Mouse (Mus musculus): ENCODE results near the gene Diaph3. TPM values are rescaled to one million over a fixed set of nuclear protein-coding genes. Genes with fewer than 3 reads are reported as not detected.

Diaph3 gene
- polyA plus RNA-seq (2015; fragmentation: Nextera tagmentation; extraction: Ambion mirVana): 9.0 and 9.6 TPM in 2 replicates

DNA sequence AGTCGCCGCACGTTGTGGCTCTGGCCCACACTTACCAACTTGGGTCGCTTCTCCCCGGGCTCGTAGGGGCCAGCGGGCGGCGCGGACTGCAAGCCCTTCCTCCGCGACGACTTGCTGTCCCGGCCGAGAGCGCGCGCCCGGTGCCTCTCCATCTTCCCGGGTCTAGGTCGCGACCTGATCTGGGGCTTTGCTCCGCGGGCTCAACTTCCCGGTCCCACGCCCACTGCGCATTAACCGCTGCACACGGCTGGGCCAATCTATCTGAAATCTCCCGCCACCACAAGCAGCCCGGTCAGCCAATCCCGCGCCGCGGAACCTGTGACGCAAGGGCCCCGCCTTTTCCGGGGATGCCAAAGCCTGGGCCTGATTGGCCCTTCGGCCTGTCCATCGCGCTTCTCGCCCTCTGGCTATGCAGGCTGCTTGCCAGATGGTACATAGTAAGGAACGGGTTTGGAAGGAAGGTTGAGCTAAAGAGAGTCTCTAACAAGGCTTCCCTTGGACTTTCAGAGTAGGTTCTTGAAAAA, at the start of gene Diaph3:
Gene Diaph3 (minus strand): TSS at position 273 of the 524 bp plus-strand sequence.
- Histone ChIP-seq H3K36me3 (ENCODE audit: control insufficient read depth, insufficient read depth) (no peaks in the 10 kb centered on the region), H3K9ac (ENCODE audit: low read length) (peak within 1 kb of the TSS; percentile 78), H3K4me1 (ENCODE audit: control insufficient read depth, insufficient read depth, low read length) (peaks cover 10% of the 10 kb centered on the region), H3K4me3 (ENCODE audit: low read length) (peak within 1 kb of the TSS; percentile 89), H3K27ac (ENCODE audit: low read length) (peak within 1 kb of the TSS; percentile 66), H3K27me3 (ENCODE audit: control insufficient read depth, insufficient read depth, low read length) (no peaks in the 10 kb centered on the region), H3K9me3 (replicated peaks; ENCODE audit: control insufficient read depth, low read length) (no peaks in the 10 kb centered on the region), H3K4me2 (ENCODE audit: low read depth, low read length) (peak within 1 kb of the TSS; percentile 71)
- peak; percentile 100 for ATAC-seq (replicated peaks; ENCODE audit: extremely low read depth, insufficient read depth, low FRiP score)
- WGBS: under 1% methylated on average over 43 of the region's 43 CpGs

DNA sequence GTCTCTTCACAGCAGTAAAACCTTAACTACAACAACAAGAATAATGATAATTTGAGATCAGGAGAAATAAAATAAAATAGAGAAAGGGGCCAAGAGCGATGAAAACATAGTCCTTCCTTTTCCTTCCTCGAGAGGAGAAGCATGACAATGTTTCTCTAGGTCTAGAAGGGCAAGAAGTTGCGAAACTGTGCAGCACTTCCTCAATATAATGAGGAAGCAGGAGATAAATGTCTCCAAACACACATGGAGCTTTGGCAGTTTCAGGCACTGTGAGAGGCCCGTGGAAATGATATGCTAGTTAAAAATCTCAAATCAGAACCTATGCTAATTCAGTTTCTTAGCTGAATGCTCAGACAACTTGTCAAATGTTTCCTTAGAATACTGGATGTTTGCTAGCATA, 49.6 kb upstream of the Diaph3 start:
- Histone ChIP-seq H3K27ac (ENCODE audit: low read length) (no peak overlapping the region), H3K36me3 (ENCODE audit: control insufficient read depth, insufficient read depth) (no peaks in the 10 kb centered on the region), H3K9ac (ENCODE audit: low read length) (no peak overlapping the region), H3K4me3 (ENCODE audit: low read length) (no peak overlapping the region), H3K9me3 (replicated peaks; ENCODE audit: control insufficient read depth, low read length) (no peaks in the 10 kb centered on the region), H3K4me1 (ENCODE audit: control insufficient read depth, insufficient read depth, low read length) (no peaks in the 10 kb centered on the region), H3K27me3 (ENCODE audit: control insufficient read depth, insufficient read depth, low read length) (no peaks in the 10 kb centered on the region), H3K4me2 (ENCODE audit: low read depth, low read length) (no peak overlapping the region)
- WGBS: 61% methylated on average over 4 of the region's 4 CpGs
- no peak for ATAC-seq (replicated peaks; ENCODE audit: extremely low read depth, insufficient read depth, low FRiP score)

DNA sequence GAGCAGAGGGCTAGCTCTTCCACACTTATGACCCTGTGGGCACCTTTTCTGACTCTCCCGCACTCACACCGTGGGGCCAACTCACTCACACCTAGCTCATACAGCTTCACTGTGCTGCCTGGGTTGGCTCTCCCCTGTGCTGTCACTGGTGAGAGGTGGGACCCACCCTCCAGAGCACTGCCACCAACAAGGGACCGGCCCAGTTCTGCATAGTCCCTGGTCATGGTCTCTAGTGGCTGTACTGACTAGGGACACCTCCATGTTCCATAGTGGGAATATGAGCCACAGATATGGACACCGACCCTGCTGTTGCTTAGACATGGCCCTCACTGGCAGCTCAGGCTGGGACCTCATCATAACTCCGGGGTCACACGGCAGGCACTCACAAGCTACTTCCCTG, 30.5 kb upstream of the Diaph3 start:
- Histone ChIP-seq H3K27me3 (ENCODE audit: control insufficient read depth, insufficient read depth, low read length) (no peaks in the 10 kb centered on the region), H3K9ac (ENCODE audit: low read length) (no peak overlapping the region), H3K4me1 (ENCODE audit: control insufficient read depth, insufficient read depth, low read length) (no peaks in the 10 kb centered on the region), H3K27ac (ENCODE audit: low read length) (no peak overlapping the region), H3K4me3 (ENCODE audit: low read length) (no peak overlapping the region), H3K36me3 (ENCODE audit: control insufficient read depth, insufficient read depth) (no peaks in the 10 kb centered on the region), H3K9me3 (replicated peaks; ENCODE audit: control insufficient read depth, low read length) (no peaks in the 10 kb centered on the region), H3K4me2 (ENCODE audit: low read depth, low read length) (no peak overlapping the region)
- WGBS: 86% methylated on average over 6 of the region's 6 CpGs
- ATAC-seq (replicated peaks; ENCODE audit: extremely low read depth, insufficient read depth, low FRiP score): no peak

DNA sequence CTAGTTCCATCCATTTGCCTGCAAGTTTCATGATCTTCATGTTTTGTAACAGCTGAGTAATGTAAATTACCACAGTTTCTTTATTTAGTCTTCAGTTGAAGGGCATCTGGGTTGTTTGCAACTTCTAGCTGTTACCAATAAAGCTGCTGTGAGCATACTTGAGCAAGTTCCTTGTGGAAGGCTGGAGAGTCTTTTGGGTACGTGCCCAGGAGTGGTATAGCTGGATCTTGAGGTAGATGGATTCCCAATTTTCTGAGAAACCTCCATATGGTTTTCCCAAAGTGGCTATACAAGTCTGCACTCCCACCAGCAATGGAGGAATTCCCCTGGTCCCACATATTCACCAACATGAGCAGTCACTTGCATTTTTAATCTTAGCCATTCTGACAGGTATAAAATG, 28.1 kb upstream of the Diaph3 start:
- Histone ChIP-seq H3K9me3 (replicated peaks; ENCODE audit: control insufficient read depth, low read length) (no peaks in the 10 kb centered on the region), H3K27me3 (ENCODE audit: control insufficient read depth, insufficient read depth, low read length) (no peaks in the 10 kb centered on the region), H3K4me2 (ENCODE audit: low read depth, low read length) (no peak overlapping the region), H3K36me3 (ENCODE audit: control insufficient read depth, insufficient read depth) (no peaks in the 10 kb centered on the region), H3K4me3 (ENCODE audit: low read length) (no peak overlapping the region), H3K4me1 (ENCODE audit: control insufficient read depth, insufficient read depth, low read length) (no peaks in the 10 kb centered on the region), H3K27ac (ENCODE audit: low read length) (no peak overlapping the region), H3K9ac (ENCODE audit: low read length) (no peak overlapping the region)
- no peak for ATAC-seq (replicated peaks; ENCODE audit: extremely low read depth, insufficient read depth, low FRiP score)
- 46% methylated on average over 1 of the region's 1 CpGs for WGBS

DNA sequence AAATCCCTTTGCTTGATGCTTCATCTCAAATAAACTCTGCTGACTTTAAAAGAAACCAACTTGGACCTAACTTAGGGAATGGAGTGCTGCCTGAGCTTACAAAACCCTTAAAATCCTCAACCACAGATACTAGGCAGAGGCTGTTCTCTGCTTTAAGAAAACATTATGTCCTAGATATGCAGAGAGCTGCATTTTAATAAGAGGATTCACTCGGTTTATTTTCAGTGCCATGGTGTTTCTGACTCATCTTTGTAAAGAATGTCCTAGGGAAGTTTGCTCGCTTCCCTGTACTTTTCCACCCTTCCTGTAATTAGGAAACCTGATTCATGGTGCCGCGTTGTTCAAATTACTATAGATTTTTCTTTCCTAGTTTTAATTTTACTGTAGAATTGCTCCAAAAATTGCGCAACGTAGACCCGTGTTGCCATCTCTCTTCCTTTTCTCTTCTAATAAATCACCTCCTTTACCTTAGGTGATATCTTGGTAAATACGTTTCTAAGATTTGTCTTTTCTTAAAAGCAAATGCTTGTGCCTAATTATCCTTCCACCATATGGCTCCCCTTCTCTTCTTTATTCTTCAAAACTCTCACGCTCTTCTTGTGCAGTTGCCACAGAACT, 14.7 kb upstream of the Diaph3 start:
- 82% methylated on average over 9 of the region's 9 CpGs for WGBS
- Histone ChIP-seq H3K4me1 (ENCODE audit: control insufficient read depth, insufficient read depth, low read length) (no peaks in the 10 kb centered on the region), H3K27ac (ENCODE audit: low read length) (no peak overlapping the region), H3K27me3 (ENCODE audit: control insufficient read depth, insufficient read depth, low read length) (no peaks in the 10 kb centered on the region), H3K9me3 (replicated peaks; ENCODE audit: control insufficient read depth, low read length) (no peaks in the 10 kb centered on the region), H3K36me3 (ENCODE audit: control insufficient read depth, insufficient read depth) (no peaks in the 10 kb centered on the region), H3K9ac (ENCODE audit: low read length) (no peak overlapping the region), H3K4me3 (ENCODE audit: low read length) (no peak overlapping the region), H3K4me2 (ENCODE audit: low read depth, low read length) (no peak overlapping the region)
- no peak for ATAC-seq (replicated peaks; ENCODE audit: extremely low read depth, insufficient read depth, low FRiP score)

DNA sequence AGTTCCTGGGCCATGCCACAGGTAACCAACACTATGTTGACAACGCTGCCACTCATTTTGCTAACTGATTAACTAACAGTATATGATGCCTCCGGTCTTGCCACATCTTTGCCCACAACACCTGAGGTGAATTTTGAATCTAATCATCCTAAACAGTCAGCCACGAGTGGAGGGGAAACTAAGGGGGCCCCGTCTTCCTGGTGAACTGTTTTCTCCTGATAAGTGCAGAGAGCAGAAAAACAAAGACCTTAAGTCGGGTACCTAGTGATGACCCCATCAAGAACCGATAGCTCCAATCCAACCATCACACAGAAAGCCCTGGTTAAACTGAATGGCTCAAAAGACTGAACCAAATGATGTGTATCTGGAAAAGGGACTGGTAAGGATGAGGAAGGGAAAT, 8.6 kb upstream of the Diaph3 start:
- H3K4me2 ChIP-seq (ENCODE audit: low read depth, low read length): no peak overlapping the region
- H3K4me1 ChIP-seq (ENCODE audit: control insufficient read depth, insufficient read depth, low read length): no peaks in the 10 kb centered on the region
- H3K9me3 ChIP-seq (replicated peaks; ENCODE audit: control insufficient read depth, low read length): no peaks in the 10 kb centered on the region
- no peaks in the 10 kb centered on the region for H3K27me3 ChIP-seq (ENCODE audit: control insufficient read depth, insufficient read depth, low read length)
- 63% methylated on average over 6 of the region's 6 CpGs for WGBS
- H3K36me3 ChIP-seq (ENCODE audit: control insufficient read depth, insufficient read depth): no peaks in the 10 kb centered on the region
- no peak for ATAC-seq (replicated peaks; ENCODE audit: extremely low read depth, insufficient read depth, low FRiP score)
- H3K9ac ChIP-seq (ENCODE audit: low read length): no peak overlapping the region
- H3K4me3 ChIP-seq (ENCODE audit: low read length): no peak overlapping the region
- H3K27ac ChIP-seq (ENCODE audit: low read length): no peak overlapping the region

DNA sequence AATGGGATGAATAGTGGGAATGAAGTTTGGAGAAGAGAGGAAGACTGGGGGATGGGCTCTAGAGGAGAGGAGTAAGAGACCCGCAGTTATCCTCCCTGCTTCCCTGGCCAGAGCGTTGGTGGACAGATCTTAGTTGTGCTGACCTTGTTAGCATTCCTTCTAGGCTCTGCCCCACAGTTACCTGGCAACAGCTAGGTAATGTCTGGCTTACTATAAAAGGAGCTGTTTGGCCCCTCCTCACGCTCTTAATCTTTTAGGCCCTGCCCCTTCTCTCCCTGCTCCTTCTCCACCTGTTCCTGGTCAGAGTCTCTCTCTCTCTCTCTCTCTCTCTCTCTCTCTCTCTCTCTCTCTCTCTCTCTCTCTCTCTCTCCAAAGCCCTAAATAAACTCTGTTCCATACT, 5.7 kb upstream of the Diaph3 start:
- Histone ChIP-seq H3K27me3 (ENCODE audit: control insufficient read depth, insufficient read depth, low read length) (no peaks in the 10 kb centered on the region), H3K4me1 (ENCODE audit: control insufficient read depth, insufficient read depth, low read length) (peaks cover under 1% of the 10 kb centered on the region; the same call in 1 of the 2 replicates), H3K4me2 (ENCODE audit: low read depth, low read length) (no peak overlapping the region), H3K27ac (ENCODE audit: low read length) (no peak overlapping the region), H3K4me3 (ENCODE audit: low read length) (no peak overlapping the region), H3K36me3 (ENCODE audit: control insufficient read depth, insufficient read depth) (no peaks in the 10 kb centered on the region), H3K9me3 (replicated peaks; ENCODE audit: control insufficient read depth, low read length) (no peaks in the 10 kb centered on the region), H3K9ac (ENCODE audit: low read length) (no peak overlapping the region)
- no peak for ATAC-seq (replicated peaks; ENCODE audit: extremely low read depth, insufficient read depth, low FRiP score)
- WGBS: 39% methylated on average over 3 of the region's 3 CpGs

DNA sequence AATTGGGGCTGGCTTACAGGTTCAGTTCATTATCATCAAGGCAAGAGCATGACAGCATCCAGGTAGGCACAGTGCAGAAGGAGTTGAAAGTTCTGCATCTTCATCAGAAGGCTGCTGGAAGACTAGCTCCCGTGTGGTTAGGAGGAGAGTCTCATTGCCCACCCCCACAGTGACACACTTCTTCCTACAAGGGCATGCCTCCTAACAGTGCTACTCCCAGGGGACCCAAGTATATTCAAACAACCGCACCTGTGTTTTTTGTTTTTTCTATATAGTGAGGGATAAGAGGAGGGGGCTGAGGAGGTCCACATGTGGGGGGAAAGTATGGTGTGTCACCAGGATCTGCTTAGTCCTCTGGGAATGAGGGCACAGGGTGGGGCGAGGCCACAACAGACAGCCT, 4.3 kb upstream of the Diaph3 start:
- no peak overlapping the region for H3K4me2 ChIP-seq (ENCODE audit: low read depth, low read length)

DNA sequence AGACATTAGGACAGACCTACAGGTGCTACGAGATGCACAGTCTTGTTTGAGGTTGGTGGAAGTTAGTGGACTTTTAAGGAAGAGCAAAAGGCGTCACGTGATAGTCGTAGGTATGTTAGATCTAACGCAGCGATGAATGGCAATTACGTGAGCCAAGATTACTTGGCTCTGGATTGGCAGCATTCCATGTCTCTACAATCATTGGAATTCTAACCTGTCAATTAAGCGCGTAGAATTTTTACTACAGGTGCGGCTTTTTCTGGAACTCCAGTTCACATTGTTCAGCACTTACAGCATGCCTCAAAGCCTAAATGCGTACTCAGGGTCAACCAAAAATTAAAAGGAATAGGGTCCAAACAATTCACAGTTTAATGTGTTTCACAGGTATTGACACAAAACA, 742 bp upstream of the Diaph3 start:
- no peak for ATAC-seq (replicated peaks; ENCODE audit: extremely low read depth, insufficient read depth, low FRiP score)
- H3K9me3 ChIP-seq (replicated peaks; ENCODE audit: control insufficient read depth, low read length): no peaks in the 10 kb centered on the region
- no peak overlapping the region; the same call in 1 of the 2 replicates for H3K9ac ChIP-seq (ENCODE audit: low read length)
- no peaks in the 10 kb centered on the region for H3K27me3 ChIP-seq (ENCODE audit: control insufficient read depth, insufficient read depth, low read length)
- peaks cover 10% of the 10 kb centered on the region for H3K4me1 ChIP-seq (ENCODE audit: control insufficient read depth, insufficient read depth, low read length)
- peak overlapping the region; percentile 71 for H3K4me2 ChIP-seq (ENCODE audit: low read depth, low read length)
- H3K36me3 ChIP-seq (ENCODE audit: control insufficient read depth, insufficient read depth): no peaks in the 10 kb centered on the region
- no peak overlapping the region; the same call in 1 of the 2 replicates for H3K27ac ChIP-seq (ENCODE audit: low read length)
- peak overlapping the region; percentile 89 for H3K4me3 ChIP-seq (ENCODE audit: low read length)
- WGBS: 64% methylated on average over 11 of the region's 11 CpGs

More for the DNA sequence above, 4.3 kb upstream of the Diaph3 start:
- Histone ChIP-seq H3K27ac (ENCODE audit: low read length) (no peak overlapping the region), H3K9ac (ENCODE audit: low read length) (no peak overlapping the region), H3K4me3 (ENCODE audit: low read length) (no peak overlapping the region), H3K9me3 (replicated peaks; ENCODE audit: control insufficient read depth, low read length) (no peaks in the 10 kb centered on the region), H3K4me1 (ENCODE audit: control insufficient read depth, insufficient read depth, low read length) (peaks cover 5% of the 10 kb centered on the region), H3K27me3 (ENCODE audit: control insufficient read depth, insufficient read depth, low read length) (no peaks in the 10 kb centered on the region), H3K36me3 (ENCODE audit: control insufficient read depth, insufficient read depth) (no peaks in the 10 kb centered on the region)
- WGBS: 68% methylated on average over 3 of the region's 3 CpGs
- no peak for ATAC-seq (replicated peaks; ENCODE audit: extremely low read depth, insufficient read depth, low FRiP score)

Measured in heart, embryonic 16.5 days (tissue).